Mouse (Mus musculus) midbrain, embryonic 12.5 days (tissue): Measurements from ENCODE around the gene Tax1bp3. TPM values are rescaled to one million over a fixed set of nuclear protein-coding genes. Genes with fewer than 3 reads are reported as not detected.

Experiments used
- ATAC-seq: fragments of 200-750 bp; cut with Nextera tagmentation; 2 replicates; pipeline ENCODE4 v1.8.0; 2017; ENCODE audit warnings: low read depth, moderate TSS enrichment, moderate library complexity; ENCODE audit not compliant: low FRiP score
- H3K27ac ChIP-seq: fragments of 300-500 bp; sonication (generic); replicated peaks from 2 replicates; pipeline ENCODE4 v1.5.1; 2016; ENCODE audit warnings: mild to moderate bottlenecking
- H3K27me3 ChIP-seq: fragments of 300-500 bp; sonication (generic); 2 replicates; pipeline ENCODE4 v1.6.1; 2016; ENCODE audit warnings: mild to moderate bottlenecking
- H3K36me3 ChIP-seq: fragments of 300-500 bp; sonication (generic); 2 replicates; pipeline ENCODE4 v1.6.1; 2016
- H3K4me1 ChIP-seq: fragments of 300-500 bp; sonication (generic); 2 replicates; pipeline ENCODE4 v1.6.1; 2016
- H3K4me2 ChIP-seq: fragments of 300-500 bp; sonication (generic); replicated peaks from 2 replicates; pipeline ENCODE4 v1.6.1; 2016; ENCODE audit warnings: mild to moderate bottlenecking, moderate library complexity
- H3K4me3 ChIP-seq: fragments of 300-500 bp; sonication (generic); 2 replicates; pipeline ENCODE4 v1.5.1; 2016; ENCODE audit warnings: mild to moderate bottlenecking
- H3K9ac ChIP-seq: fragments of 300-500 bp; sonication (generic); replicated peaks from 2 replicates; pipeline ENCODE4 v1.6.1; 2016; ENCODE audit warnings: mild to moderate bottlenecking, moderate library complexity
- H3K9me3 ChIP-seq: fragments of 300-500 bp; sonication (generic); 2 replicates; pipeline ENCODE4 v1.6.1; 2016; ENCODE audit warnings: mild to moderate bottlenecking
- WGBS: fragments of 180-500 bp; shearing (Covaris S2); methylation state at CpG from one replicate; pipeline ENCODE4 v1.1.7; 2016; 5-methylcytosine and 5-hydroxymethylcytosine counted together
- polyA plus RNA-seq: library from polyadenylated mRNA; unstranded; fragments of >200 nt; fragmentation: Nextera tagmentation; extraction: Ambion mirVana; gene quantifications from 2 replicates; pipeline ENCODE4 v1.2.1, GENCODE M21; 2016

The Tax1bp3 gene
- polyA plus RNA-seq, 1 experiment from 2014 or later, result 182 TPM

- Histone ChIP-seq H3K9me3 (no peaks in the 10 kb centered on the region), H3K27ac (peak overlapping the region; percentile 86), H3K9ac (peak overlapping the region; percentile 82), H3K4me3 (peak overlapping the region; percentile 93), H3K36me3 (0 out of 2 replicates have a peak, but pooled peaks cover 17% of the 10 kb centered on the region), H3K4me1 (peaks cover 32% of the 10 kb centered on the region), H3K27me3 (no peaks in the 10 kb centered on the region), H3K4me2 (peak overlapping the region; percentile 69)
- no peak for ATAC-seq
- 0% methylated on average over 2 of the region's 2 CpGs for WGBS
Measured at GRCm38 (mm10) chr11:73177895-73178294, 1.0 kb downstream of the Tax1bp3 start.

- ATAC-seq, result no peak
- Histone ChIP-seq H3K36me3 (peaks cover 70% of the 10 kb centered on the region), H3K27ac (no peak overlapping the region), H3K9ac (no peak overlapping the region), H3K4me2 (no peak overlapping the region), H3K9me3 (no peaks in the 10 kb centered on the region), H3K4me1 (no peaks in the 10 kb centered on the region), H3K4me3 (no peak overlapping the region), H3K27me3 (no peaks in the 10 kb centered on the region)
- 91% methylated on average over 10 of the region's 10 CpGs for WGBS
Measured at GRCm38 (mm10) chr11:73185872-73186615, 9.2 kb downstream of the Tax1bp3 start.

- 88% methylated on average over 6 of the region's 6 CpGs for WGBS
- H3K36me3 ChIP-seq, result peaks cover 72% of the 10 kb centered on the region
- ATAC-seq, result no peak
Measured at GRCm38 (mm10) chr11:73187231-73187630, 10.3 kb downstream of the Tax1bp3 start.

GRCm38 (mm10) chr11:73193047-73193446 is 16.2 kb downstream of the Tax1bp3 start:
- Histone ChIP-seq H3K4me1 (peaks cover 3% of the 10 kb centered on the region; the same call in 1 of the 2 replicates), H3K27ac (no peak overlapping the region), H3K9me3 (no peaks in the 10 kb centered on the region), H3K27me3 (no peaks in the 10 kb centered on the region), H3K4me2 (no peak overlapping the region), H3K4me3 (no peak overlapping the region), H3K36me3 (peaks cover 35% of the 10 kb centered on the region), H3K9ac (no peak overlapping the region)
- no peak for ATAC-seq
- WGBS, result 80% methylated on average over 6 of the region's 6 CpGs

More at GRCm38 (mm10) chr11:73187231-73187630, 10.3 kb downstream of the Tax1bp3 start:
- Histone ChIP-seq H3K4me3 (no peak overlapping the region), H3K27me3 (no peaks in the 10 kb centered on the region), H3K4me1 (no peaks in the 10 kb centered on the region), H3K9me3 (no peaks in the 10 kb centered on the region), H3K9ac (no peak overlapping the region), H3K4me2 (no peak overlapping the region), H3K27ac (no peak overlapping the region)

GRCm38 (mm10) chr11:73194444-73194843 is 17.6 kb downstream of the Tax1bp3 start:
- no peak overlapping the region for H3K4me3 ChIP-seq
- WGBS, result 78% methylated on average over 2 of the region's 2 CpGs
- no peak overlapping the region for H3K27ac ChIP-seq
- no peaks in the 10 kb centered on the region for H3K27me3 ChIP-seq
- peaks cover 23% of the 10 kb centered on the region for H3K36me3 ChIP-seq
- no peak for ATAC-seq
- no peak overlapping the region for H3K4me2 ChIP-seq
- H3K4me1 ChIP-seq, result peaks cover 9% of the 10 kb centered on the region; the same call in 1 of the 2 replicates
- no peak overlapping the region for H3K9ac ChIP-seq
- H3K9me3 ChIP-seq, result no peaks in the 10 kb centered on the region

GRCm38 (mm10) chr11:73198190-73198589 is 21.3 kb downstream of the Tax1bp3 start:
- H3K27ac ChIP-seq, result no peak overlapping the region
- H3K9ac ChIP-seq, result peak overlapping the region; percentile 72
- peaks cover 13% of the 10 kb centered on the region for H3K4me1 ChIP-seq
- 0% methylated on average over 1 of the region's 1 CpGs for WGBS
- ATAC-seq, result no peak
- peaks cover 4% of the 10 kb centered on the region for H3K36me3 ChIP-seq
- H3K9me3 ChIP-seq, result no peaks in the 10 kb centered on the region
- peak overlapping the region; percentile 90 for H3K4me2 ChIP-seq
- H3K4me3 ChIP-seq, result peak overlapping the region; percentile 62
- peaks cover 7% of the 10 kb centered on the region; the same call in 1 of the 2 replicates for H3K27me3 ChIP-seq

- peaks cover 4% of the 10 kb centered on the region for H3K36me3 ChIP-seq
- peak within 1 kb of the TSS; percentile 90 for H3K4me2 ChIP-seq
- peaks cover 13% of the 10 kb centered on the region for H3K4me1 ChIP-seq
- peak within 1 kb of the TSS; percentile 62 for H3K4me3 ChIP-seq
- WGBS, result 2% methylated on average over 22 of the region's 22 CpGs
- peak within 1 kb of the TSS; percentile 72 for H3K9ac ChIP-seq
- H3K27ac ChIP-seq, result no peak within 1 kb of the TSS
- H3K27me3 ChIP-seq, result peaks cover 7% of the 10 kb centered on the region; the same call in 1 of the 2 replicates
- H3K9me3 ChIP-seq, result no peaks in the 10 kb centered on the region
- peak; percentile 95 for ATAC-seq
Measured at GRCm38 (mm10) chr11:73198603-73199229, 21.8 kb downstream of the Tax1bp3 start, which contains the start of gene Ctns. Ctns (minus strand) TSS chr11:73199042.

GRCm38 (mm10) chr11:73199230-73199712 is 22.4 kb downstream of the Tax1bp3 start, which contains the start of gene Shpk:
Shpk (plus strand) TSS chr11:73199460.
- peak within 1 kb of the TSS; percentile 90 for H3K4me2 ChIP-seq
- no peaks in the 10 kb centered on the region for H3K9me3 ChIP-seq
- peak; percentile 98 for ATAC-seq
- H3K27ac ChIP-seq, result no peak within 1 kb of the TSS
- peaks cover 13% of the 10 kb centered on the region for H3K4me1 ChIP-seq
- peaks cover 7% of the 10 kb centered on the region; the same call in 1 of the 2 replicates for H3K27me3 ChIP-seq
- peak within 1 kb of the TSS; percentile 72 for H3K9ac ChIP-seq
- WGBS, result under 1% methylated on average over 28 of the region's 32 CpGs
- peaks cover 4% of the 10 kb centered on the region for H3K36me3 ChIP-seq
- peak within 1 kb of the TSS; percentile 62 for H3K4me3 ChIP-seq

- 7% methylated on average over 12 of the region's 12 CpGs for WGBS
- Histone ChIP-seq H3K4me3 (peak overlapping the region; percentile 62), H3K36me3 (peaks cover 4% of the 10 kb centered on the region), H3K27me3 (peaks cover 7% of the 10 kb centered on the region; the same call in 1 of the 2 replicates), H3K4me1 (peaks cover 13% of the 10 kb centered on the region), H3K9me3 (no peaks in the 10 kb centered on the region), H3K27ac (no peak overlapping the region), H3K9ac (peak overlapping the region; percentile 72; the same call in 1 of the 2 replicates), H3K4me2 (peak overlapping the region; percentile 90)
- no peak for ATAC-seq
Measured at GRCm38 (mm10) chr11:73199879-73200278, 23.0 kb downstream of the Tax1bp3 start.

- 76% methylated on average over 2 of the region's 2 CpGs for WGBS
- Histone ChIP-seq H3K27me3 (peaks cover 7% of the 10 kb centered on the region; the same call in 1 of the 2 replicates), H3K27ac (no peak overlapping the region), H3K9me3 (no peaks in the 10 kb centered on the region), H3K4me2 (no peak overlapping the region), H3K4me3 (no peak overlapping the region), H3K9ac (no peak overlapping the region), H3K36me3 (no peaks in the 10 kb centered on the region), H3K4me1 (peaks cover 13% of the 10 kb centered on the region)
- no peak for ATAC-seq
Measured at GRCm38 (mm10) chr11:73201021-73201420, 24.1 kb downstream of the Tax1bp3 start.

- no peak overlapping the region for H3K4me2 ChIP-seq
- H3K27me3 ChIP-seq, result peaks cover 7% of the 10 kb centered on the region; the same call in 1 of the 2 replicates
- no peak for ATAC-seq
- no peak overlapping the region for H3K9ac ChIP-seq
- no peak overlapping the region for H3K27ac ChIP-seq
- WGBS, result 34% methylated on average over 4 of the region's 4 CpGs
- H3K4me3 ChIP-seq, result no peak overlapping the region
- H3K36me3 ChIP-seq, result no peaks in the 10 kb centered on the region
- peaks cover 13% of the 10 kb centered on the region for H3K4me1 ChIP-seq
- H3K9me3 ChIP-seq, result no peaks in the 10 kb centered on the region
Measured at GRCm38 (mm10) chr11:73201597-73201996, 24.7 kb downstream of the Tax1bp3 start.

- no peak overlapping the region for H3K27ac ChIP-seq
- H3K4me1 ChIP-seq, result peaks cover 5% of the 10 kb centered on the region
- H3K27me3 ChIP-seq, result peaks cover 7% of the 10 kb centered on the region; the same call in 1 of the 2 replicates
- no peak overlapping the region for H3K9ac ChIP-seq
- ATAC-seq, result no peak
- no peaks in the 10 kb centered on the region for H3K9me3 ChIP-seq
- no peak overlapping the region for H3K4me3 ChIP-seq
- H3K36me3 ChIP-seq, result no peaks in the 10 kb centered on the region
- WGBS, result 86% methylated on average over 8 of the region's 8 CpGs
- H3K4me2 ChIP-seq, result no peak overlapping the region
Measured at GRCm38 (mm10) chr11:73203895-73204294, 27.0 kb downstream of the Tax1bp3 start.
